Mouse (Mus musculus) brain, adult 2 months (tissue): Measurements from ENCODE around the gene Gm32687.
"Not testable (repeated sequence)": the region's sequence is repeated elsewhere in the genome, so short reads cannot be mapped to it uniquely, and the experiment has no call there.

Experiments used
- DNase-seq: peaks from one replicate; pipeline ENCODE4 v3.0.0; 2011; ENCODE audit warnings: low read depth, low spot score

The Gm32687 gene

GRCm38 (mm10) chr10:81863409-81864407 lies at the start of gene Gm32687:
Gm32687 (plus strand) TSS chr10:81863934.
- DNase-seq: not testable (repeated sequence)

DNA sequence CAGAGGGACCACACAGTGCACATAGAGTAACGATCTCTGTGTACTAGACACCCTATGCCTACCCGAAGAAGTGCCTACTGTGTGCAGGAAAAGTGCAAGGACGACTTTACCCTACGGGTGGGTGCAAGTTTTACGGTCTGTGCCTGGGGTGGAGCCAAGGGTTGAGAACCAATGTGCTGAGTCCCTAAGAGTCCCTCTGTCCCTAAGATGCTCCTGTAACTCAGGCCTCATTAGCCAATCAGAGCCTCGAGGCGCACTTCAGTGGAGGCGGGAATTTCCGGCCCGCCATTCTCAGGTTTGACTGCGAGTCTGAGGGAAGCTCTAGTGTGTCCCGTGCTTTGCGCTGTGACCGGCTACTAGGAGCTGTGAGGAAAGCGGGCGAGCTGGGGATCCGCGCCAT lies 17.5 kb upstream of the Gm32687 start:
- not testable (repeated sequence) for DNase-seq

GRCm38 (mm10) chr10:81929842-81930743 lies 66.4 kb downstream of the Gm32687 start, which contains the start of gene Zfp781:
Zfp781 (minus strand) TSS chr10:81930480.
- DNase-seq: not testable (repeated sequence)
